Mouse (Mus musculus) cerebellum, postnatal 10 days (tissue): ENCODE data around the gene Gm13043.
"Not testable (repeated sequence)": the region's sequence is repeated elsewhere in the genome, so short reads cannot be mapped to it uniquely, and the experiment has no call there.

ENCODE experiments used
- DNase-seq, 2 experiments: peaks; one replicate each; pipeline ENCODE4 v3.0.0; 2021; ENCODE audit warnings: mixed read lengths in 2 of 2

The Gm13043 gene

GRCm38 (mm10) chr4:143511043-143511442, at the start of gene Gm13043:
Gene Gm13043 (plus strand): TSS chr4:143511343.
- no peak for DNase-seq

- not testable (repeated sequence) for DNase-seq
Observed at GRCm38 (mm10) chr4:143535654-143536053, 24.5 kb downstream of the Gm13043 start, which contains the start of gene Gm13040. Gene Gm13040 (plus strand): TSS chr4:143535954.

- DNase-seq = not testable (repeated sequence)
Observed at GRCm38 (mm10) chr4:143551400-143551799, 40.3 kb downstream of the Gm13043 start, which contains the start of the genes BC080695 and Gm13057. Gene BC080695 (plus strand): TSS chr4:143551700. Gene Gm13057 (plus strand): TSS chr4:143551709.
